In genomic region chr9:120016956-120017355, GRCm38 (mm10) we compare ENCODE assay signal across 16 mouse cellular contexts. TPM values are rescaled to one million over a fixed set of nuclear protein-coding genes. Genes with fewer than 3 reads are reported as not detected.
DNase-seq lines count a peak whose midpoint lies in the region; ATAC-seq lines count a peak whose summit lies in the region.
"Had no signal": no experiment of that assay in that cellular context is flagged by ENCODE, and none has a peak within 500 bp of the region (broad histone marks: within the 10 kb centered on the region; RNA-seq: fewer than 3 reads in every experiment).

No protein-coding gene starts in this region.

- H3K9ac ChIP-seq in forebrain, embryonic 13.5 days = 0 out of 2 replicates have a peak overlapping the region, but pooled peaks have one; percentile 8
- no peak overlapping the region for H3K9ac ChIP-seq in forebrain, embryonic 12.5 days
- no peak overlapping the region for H3K9ac ChIP-seq in kidney, embryonic 16.5 days (replicated peaks; ENCODE audit: low read length)
- H3K9ac ChIP-seq: embryonic facial prominence, embryonic 13.5 days; hindbrain, embryonic 14.5 days; lung, embryonic 14.5 days had no signal

- WGBS in forebrain, embryonic 13.5 days = 75% methylated on average over 10 of the region's 10 CpGs
- WGBS in forebrain, embryonic 12.5 days = 76% methylated on average over 10 of the region's 10 CpGs
- 49% methylated on average over 10 of the region's 10 CpGs for WGBS in kidney, embryonic 16.5 days

- no peaks in the 10 kb centered on the region for H3K9me3 ChIP-seq in forebrain, embryonic 13.5 days (replicated peaks)
- no peaks in the 10 kb centered on the region for H3K9me3 ChIP-seq in forebrain, embryonic 12.5 days
- H3K9me3 ChIP-seq in kidney, embryonic 16.5 days (ENCODE audit: low read length) = no peaks in the 10 kb centered on the region
- H3K9me3 ChIP-seq: embryonic facial prominence, embryonic 13.5 days; G1E; heart, embryonic 15.5 days had no signal

- H3K4me2 ChIP-seq in forebrain, embryonic 13.5 days = no peak overlapping the region
- no peak overlapping the region for H3K4me2 ChIP-seq in forebrain, embryonic 12.5 days
- no peak overlapping the region for H3K4me2 ChIP-seq in kidney, embryonic 16.5 days (replicated peaks; ENCODE audit: low read depth, low read length)
- H3K4me2 ChIP-seq: embryonic facial prominence, embryonic 13.5 days; heart, embryonic 15.5 days; hindbrain, embryonic 14.5 days; lung, embryonic 14.5 days had no signal

- no peaks in the 10 kb centered on the region for H3K36me3 ChIP-seq in forebrain, embryonic 13.5 days (ENCODE audit: poor library complexity, severe bottlenecking)
- H3K36me3 ChIP-seq in forebrain, embryonic 12.5 days (replicated peaks) = no peaks in the 10 kb centered on the region
- no peaks in the 10 kb centered on the region for H3K36me3 ChIP-seq in kidney, embryonic 16.5 days (ENCODE audit: insufficient read depth, low read length)
- H3K36me3 ChIP-seq: embryonic facial prominence, embryonic 13.5 days; G1E had no signal

- no peak overlapping the region for H3K4me3 ChIP-seq in forebrain, embryonic 13.5 days
- H3K4me3 ChIP-seq in forebrain, embryonic 12.5 days (replicated peaks) = no peak overlapping the region
- H3K4me3 ChIP-seq in kidney, embryonic 16.5 days (ENCODE audit: low read length) = no peak overlapping the region
- H3K4me3 ChIP-seq: embryonic facial prominence, embryonic 13.5 days; heart, embryonic 15.5 days had no signal

- peak; percentile 25 for DNase-seq in kidney, postnatal 14 days
- peak; percentile 25 to 80 for DNase-seq in lung, postnatal 4 days
- no peak for DNase-seq in lung, postnatal 36 days
- no peak for DNase-seq in urinary bladder, adult 2 months (ENCODE audit: low spot score)
- DNase-seq: layer of hippocampus, postnatal 36 days; lung, embryonic 14.5 days; retina, postnatal 1 day had no signal

- no peaks in the 10 kb centered on the region for H3K27me3 ChIP-seq in forebrain, embryonic 13.5 days
- H3K27me3 ChIP-seq in forebrain, embryonic 12.5 days = peaks cover 20% of the 10 kb centered on the region; the same call in 1 of the 2 replicates
- H3K27me3 ChIP-seq in kidney, embryonic 16.5 days (ENCODE audit: insufficient read depth, low read length) = 0 out of 2 replicates have a peak, but pooled peaks cover 3% of the 10 kb centered on the region
- H3K27me3 ChIP-seq: embryonic facial prominence, embryonic 13.5 days; heart, embryonic 15.5 days had no signal

- no peak overlapping the region for H3K27ac ChIP-seq in forebrain, embryonic 13.5 days
- H3K27ac ChIP-seq in forebrain, embryonic 12.5 days = no peak overlapping the region
- no peak overlapping the region for H3K27ac ChIP-seq in kidney, embryonic 16.5 days (ENCODE audit: low read length)
- H3K27ac ChIP-seq: embryonic facial prominence, embryonic 13.5 days; heart, embryonic 15.5 days; hindbrain, embryonic 14.5 days had no signal

- H3K4me1 ChIP-seq in forebrain, embryonic 13.5 days = 0 out of 2 replicates have a peak, but pooled peaks cover 4% of the 10 kb centered on the region
- H3K4me1 ChIP-seq in forebrain, embryonic 12.5 days = no peaks in the 10 kb centered on the region
- H3K4me1 ChIP-seq in kidney, embryonic 16.5 days (ENCODE audit: insufficient read depth, low read length) = no peaks in the 10 kb centered on the region

- ATAC-seq in forebrain, embryonic 13.5 days = no peak
- ATAC-seq in forebrain, embryonic 12.5 days (ENCODE audit: low FRiP score) = no peak
- no peak for ATAC-seq in kidney, embryonic 16.5 days (ENCODE audit: low FRiP score, low TSS enrichment)

RNA-seq across cellular contexts. Expression of gene Xirp1, which starts 6.4 kb away (rescaled TPM):
- polyA plus RNA-seq in forebrain, embryonic 13.5 days (2015; fragmentation: Nextera tagmentation; extraction: Ambion mirVana) = not detected in 2 replicates
- 0.04 TPM in 1 of 2 replicates, not detected in the other for polyA plus RNA-seq in forebrain, embryonic 12.5 days (2016; fragmentation: Nextera tagmentation; extraction: Ambion mirVana)
- 0.22 and 0.23 TPM in 2 replicates for polyA plus RNA-seq in kidney, embryonic 16.5 days (2015; fragmentation: Nextera tagmentation; extraction: Ambion mirVana)
- 0.11 and 0.22 TPM in 2 replicates for polyA plus RNA-seq in urinary bladder, adult 2 months (2012; rRNA removed)
- polyA plus RNA-seq: G1E; hindbrain, embryonic 14.5 days; small intestine, adult 2 months; thymus, postnatal 0 days had no signal

RNA-seq across cellular contexts. Expression of gene Csrnp1, which starts 32.5 kb away (rescaled TPM):
- 1.3 and 1.5 TPM in 2 replicates for polyA plus RNA-seq in forebrain, embryonic 13.5 days (2015; fragmentation: Nextera tagmentation; extraction: Ambion mirVana)
- polyA plus RNA-seq in forebrain, embryonic 12.5 days (2016; fragmentation: Nextera tagmentation; extraction: Ambion mirVana) = 1.7 and 2.2 TPM in 2 replicates
- polyA plus RNA-seq in kidney, embryonic 16.5 days (2015; fragmentation: Nextera tagmentation; extraction: Ambion mirVana) = 7.1 and 8.7 TPM in 2 replicates
- polyA plus RNA-seq in urinary bladder, adult 2 months (2012; rRNA removed) = 15.6 and 26.4 TPM in 2 replicates

RNA-seq across cellular contexts. Expression of gene Cx3cr1, which starts 52.7 kb away (rescaled TPM):
- 4.9 and 5.0 TPM in 2 replicates for polyA plus RNA-seq in forebrain, embryonic 13.5 days (2015; fragmentation: Nextera tagmentation; extraction: Ambion mirVana)
- polyA plus RNA-seq in forebrain, embryonic 12.5 days (2016; fragmentation: Nextera tagmentation; extraction: Ambion mirVana) = 5.1 TPM in 2 replicates
- polyA plus RNA-seq in kidney, embryonic 16.5 days (2015; fragmentation: Nextera tagmentation; extraction: Ambion mirVana) = 5.3 and 7.9 TPM in 2 replicates
- 2.9 and 3.1 TPM in 2 replicates for polyA plus RNA-seq in urinary bladder, adult 2 months (2012; rRNA removed)
- polyA plus RNA-seq: G1E had no signal

Comparison
In these comparisons a context has a peak if more than half of its experiments do, and no peak if none do; other contexts are left out.
1. DNase-seq: peak in kidney, postnatal 14 days (single experiment) and lung, postnatal 4 days (2 of 2); none in lung, postnatal 36 days (single experiment) and urinary bladder, adult 2 months (single experiment).